Mouse (Mus musculus): Measurements from ENCODE around the gene Dvl1. TPM values are rescaled to one million over a fixed set of nuclear protein-coding genes. Genes with fewer than 3 reads are reported as not detected.

Gene Dvl1
- total RNA-seq, 2 experiments from 2014 or later = 70.6 to 74.2 TPM

- DNase-seq (ENCODE audit: extremely low spot score in 1 of 2, low spot score in 2 of 2) = no peak
- intact Hi-C loops (cut with DNase I) = no loop called here
Measured at GRCm38 (mm10) chr4:155861787-155862186, 14.6 kb downstream of the Dvl1 start.

- intact Hi-C loops (cut with DNase I) = no loop called here
- DNase-seq (ENCODE audit: extremely low spot score in 1 of 2, low spot score in 2 of 2) = no peak
Measured at GRCm38 (mm10) chr4:155863001-155863400, 15.8 kb downstream of the Dvl1 start, which contains the start of gene Tas1r3. Tas1r3 (minus strand) TSS chr4:155863362.

- intact Hi-C loops (cut with DNase I) = no loop called here
- DNase-seq (ENCODE audit: extremely low spot score in 1 of 2, low spot score in 2 of 2) = no peak
Measured at GRCm38 (mm10) chr4:155868614-155869298, 21.6 kb downstream of the Dvl1 start.

- intact Hi-C loops (cut with DNase I) = no loop called here
- peak; percentile 95 to 98 for DNase-seq (ENCODE audit: extremely low spot score in 1 of 2, low spot score in 2 of 2)
Measured at GRCm38 (mm10) chr4:155869317-155870033, 22.3 kb downstream of the Dvl1 start, which contains the start of the genes Cptp and Ints11. Cptp (minus strand) TSS chr4:155869440. Ints11 (plus strand) TSS chr4:155869546.

GRCm38 (mm10) chr4:155871404-155871803, 24.2 kb downstream of the Dvl1 start:
- intact Hi-C loops (cut with DNase I) = no loop called here
- no peak for DNase-seq (ENCODE audit: extremely low spot score in 1 of 2, low spot score in 2 of 2)

GRCm38 (mm10) chr4:155883587-155883986, 36.4 kb downstream of the Dvl1 start:
- intact Hi-C loops (cut with DNase I) = no loop called here
- DNase-seq (ENCODE audit: extremely low spot score in 1 of 2, low spot score in 2 of 2) = no peak

- no peak for DNase-seq (ENCODE audit: extremely low spot score in 1 of 2, low spot score in 2 of 2)
- intact Hi-C loops (cut with DNase I) = no loop called here
Measured at GRCm38 (mm10) chr4:155886330-155886729, 39.1 kb downstream of the Dvl1 start.

- no peak for DNase-seq (ENCODE audit: extremely low spot score in 1 of 2, low spot score in 2 of 2)
- intact Hi-C loops (cut with DNase I) = no loop called here
Measured at GRCm38 (mm10) chr4:155887674-155888073, 40.5 kb downstream of the Dvl1 start.

- intact Hi-C loops (cut with DNase I) = no loop called here
- DNase-seq (ENCODE audit: extremely low spot score in 1 of 2, low spot score in 2 of 2) = no peak
Measured at GRCm38 (mm10) chr4:155888181-155888580, 41.0 kb downstream of the Dvl1 start.

- intact Hi-C loops (cut with DNase I) = no loop called here
- DNase-seq (ENCODE audit: extremely low spot score in 1 of 2, low spot score in 2 of 2) = no peak
Measured at GRCm38 (mm10) chr4:155889316-155889715, 42.1 kb downstream of the Dvl1 start.

- peak in 1 of 2 experiments; percentile 59 for DNase-seq (ENCODE audit: extremely low spot score in 1 of 2, low spot score in 2 of 2)
- intact Hi-C loops (cut with DNase I) = no loop called here
Measured at GRCm38 (mm10) chr4:155891011-155891471, 43.8 kb downstream of the Dvl1 start.

GRCm38 (mm10) chr4:155891551-155892001, 44.4 kb downstream of the Dvl1 start, which contains the start of the genes Pusl1 and Acap3:
Pusl1 (minus strand) TSS chr4:155891781.
Acap3 (plus strand) TSS chr4:155891822.
- intact Hi-C loops (cut with DNase I) = no loop called here
- peak; percentile 94 to 99 for DNase-seq (ENCODE audit: extremely low spot score in 1 of 2, low spot score in 2 of 2)

GRCm38 (mm10) chr4:155892017-155892416, 44.8 kb downstream of the Dvl1 start:
- intact Hi-C loops (cut with DNase I) = no loop called here
- peak; percentile 68 to 93 for DNase-seq (ENCODE audit: extremely low spot score in 1 of 2, low spot score in 2 of 2)

GRCm38 (mm10) chr4:155892438-155893211, 45.4 kb downstream of the Dvl1 start:
- intact Hi-C loops (cut with DNase I) = no loop called here
- DNase-seq (ENCODE audit: extremely low spot score in 1 of 2, low spot score in 2 of 2) = peak in 1 of 2 experiments; percentile 75

- intact Hi-C loops (cut with DNase I) = no loop called here
- DNase-seq (ENCODE audit: extremely low spot score in 1 of 2, low spot score in 2 of 2) = no peak
Measured at GRCm38 (mm10) chr4:155893212-155893690, 46.0 kb downstream of the Dvl1 start.

- peak; percentile 67 to 88 for DNase-seq (ENCODE audit: extremely low spot score in 1 of 2, low spot score in 2 of 2)
- intact Hi-C loops (cut with DNase I) = no loop called here
Measured at GRCm38 (mm10) chr4:155894311-155894881, 47.2 kb downstream of the Dvl1 start.

GRCm38 (mm10) chr4:155895216-155895615, 48.0 kb downstream of the Dvl1 start:
- peak; percentile 84 to 89 for DNase-seq (ENCODE audit: extremely low spot score in 1 of 2, low spot score in 2 of 2)
- intact Hi-C loops (cut with DNase I) = no loop called here

GRCm38 (mm10) chr4:155895826-155896225, 48.6 kb downstream of the Dvl1 start:
- DNase-seq (ENCODE audit: extremely low spot score in 1 of 2, low spot score in 2 of 2) = no peak
- intact Hi-C loops (cut with DNase I) = no loop called here

GRCm38 (mm10) chr4:155896461-155896860, 49.3 kb downstream of the Dvl1 start:
- DNase-seq (ENCODE audit: extremely low spot score in 1 of 2, low spot score in 2 of 2) = no peak
- intact Hi-C loops (cut with DNase I) = no loop called here
